ENCODE assay signal across 9 mouse cellular contexts in genomic region chr7:92181959-92182612, GRCm38 (mm10).
DNase-seq lines count a peak whose midpoint lies in the region; ATAC-seq and TF ChIP-seq lines count a peak whose summit lies in the region.
"Had no signal": no experiment of that assay in that cellular context is flagged by ENCODE, and none has a peak within 500 bp of the region (broad histone marks: within the 10 kb centered on the region; RNA-seq: fewer than 3 reads in every experiment).

No protein-coding gene starts in this region.

- no peaks in the 10 kb centered on the region for H3K4me1 ChIP-seq in intestine, postnatal 0 days (replicated peaks; ENCODE audit: control insufficient read depth, insufficient read depth, low read length)

- DNase-seq in kidney, postnatal 10 days: peak; percentile 7
- no peak for DNase-seq in kidney, adult 9 months
- peak; percentile 7 for DNase-seq in heart, adult 8-10 months (ENCODE audit: low spot score)
- peak; percentile 68 for DNase-seq in retina, postnatal 1 day
- DNase-seq in lung, postnatal 36 days: no peak
- DNase-seq in right cerebral cortex, adult 18-20 months: no peak
- no peak for DNase-seq in kidney, postnatal 25 days

- TF ChIP-seq CTCF in intestine, postnatal 0 days (IDR thresholded peaks at IDR 0.05; ENCODE audit: low read depth): peak; percentile 10; the same call in 1 of the 2 replicates

- H3K27me3 ChIP-seq in intestine, postnatal 0 days (replicated peaks; ENCODE audit: control insufficient read depth, insufficient read depth, low read length): no peaks in the 10 kb centered on the region; the same call in 1 of the 2 replicates

- no peak overlapping the region for H3K4me3 ChIP-seq in intestine, postnatal 0 days (ENCODE audit: low read depth, low read length)
- H3K4me3 ChIP-seq: myocyte had no signal

- no peak overlapping the region for H3K27ac ChIP-seq in intestine, postnatal 0 days (ENCODE audit: low read depth, low read length)

- peak overlapping the region; percentile 62; the same call in 1 of the 2 replicates for H3K4me2 ChIP-seq in intestine, postnatal 0 days (replicated peaks; ENCODE audit: low read depth)

- no peaks in the 10 kb centered on the region for H3K9me3 ChIP-seq in intestine, postnatal 0 days (ENCODE audit: control insufficient read depth)

- no peak overlapping the region for H3K9ac ChIP-seq in intestine, postnatal 0 days (ENCODE audit: low read depth, low read length)

- WGBS in intestine, postnatal 0 days: 29% methylated on average over 10 of the region's 10 CpGs

- no peaks in the 10 kb centered on the region for H3K36me3 ChIP-seq in intestine, postnatal 0 days (ENCODE audit: control insufficient read depth, insufficient read depth)

- no peak for ATAC-seq in intestine, postnatal 0 days

Comparison
In these comparisons a context has a peak if more than half of its experiments do, and no peak if none do; other contexts are left out.
1. DNase-seq: peak in kidney, postnatal 10 days (single experiment), heart, adult 8-10 months (single experiment) and retina, postnatal 1 day (single experiment); none in kidney, adult 9 months (single experiment), lung, postnatal 36 days (single experiment), right cerebral cortex, adult 18-20 months (single experiment) and kidney, postnatal 25 days (0 of 2).